Mouse (Mus musculus): ENCODE results near the gene Nipal3.

GRCm38 (mm10) chr4:135436291-135436690, 58.5 kb downstream of the Nipal3 start:
- TF ChIP-seq CTCF (IDR thresholded peaks at IDR 0.05; ENCODE audit: low read depth, low read length) (no peak), GATA2 (IDR thresholded peaks at IDR 0.05; ENCODE audit: borderline replicate concordance, low read depth, low read length) (no peak), GATA1 (IDR thresholded peaks at IDR 0.05; ENCODE audit: borderline replicate concordance, low read length) (no peak), TAL1 (conservative IDR thresholded peaks at IDR 0.05; ENCODE audit: low read depth, low read length) (no peak), POLR2AphosphoS5 (IDR thresholded peaks at IDR 0.05; ENCODE audit: insufficient replicate concordance, low read depth, low read length) (no peak)
